Mouse (Mus musculus) bone marrow, adult 2 months (tissue): ENCODE data around the gene Blnk.

Experiments used
- CTCF ChIP-seq: fragments of 200-500 bp; IDR thresholded peaks from 2 replicates; pipeline ENCODE4 v1.5.1; 2011; ENCODE audit warnings: low read length, control low read depth; ENCODE audit not compliant: control insufficient read depth, insufficient read depth
- POLR2A ChIP-seq: fragments of 200-500 bp; IDR thresholded peaks from 2 replicates; pipeline ENCODE4 v1.6.1; 2011; ENCODE audit warnings: low read depth, mild to moderate bottlenecking, control low read depth, low read length, borderline replicate concordance; ENCODE audit not compliant: control insufficient read depth

DNA sequence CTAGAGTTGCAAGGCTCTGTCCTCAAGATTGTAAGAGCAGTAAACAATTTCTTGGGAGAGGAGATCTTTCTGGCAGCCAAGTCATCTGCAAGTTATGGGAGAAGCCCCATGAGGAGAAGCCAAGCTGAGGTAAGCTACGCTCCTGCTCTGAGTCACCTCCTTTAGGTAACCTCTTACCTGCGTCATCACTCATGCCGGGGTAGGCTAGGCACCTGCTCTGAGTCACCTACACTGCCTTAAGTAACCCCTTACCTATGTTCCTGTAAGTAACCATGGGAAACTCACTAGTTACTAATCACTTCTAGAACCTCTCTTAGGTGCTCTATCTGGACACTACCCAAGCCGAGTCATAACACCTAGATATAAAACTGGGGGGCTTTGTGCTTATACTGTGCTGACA is 112.6 kb downstream of the Blnk start:
- TF ChIP-seq POLR2A (no peak), CTCF (no peak)
